Mouse (Mus musculus): ENCODE results near the gene Tsacc. TPM values are rescaled to one million over a fixed set of nuclear protein-coding genes. Genes with fewer than 3 reads are reported as not detected.
"Not testable (repeated sequence)": the region's sequence is repeated elsewhere in the genome, so short reads cannot be mapped to it uniquely, and the experiment has no call there.

Gene Tsacc
- polyA plus RNA-seq, 1 experiment from 2014 or later = 12.3 TPM

- Histone ChIP-seq H3K27me3 (ENCODE audit: control insufficient read depth, insufficient read depth, low read depth, low read length) (no peaks in the 10 kb centered on the region), H3K4me2 (ENCODE audit: low read depth, low read length) (no peak overlapping the region), H3K36me3 (ENCODE audit: control insufficient read depth, insufficient read depth, low read length) (peaks cover 11% of the 10 kb centered on the region; the same call in 1 of the 2 replicates), H3K9me3 (ENCODE audit: control insufficient read depth, low read length) (no peaks in the 10 kb centered on the region), H3K27ac (ENCODE audit: low read length) (no peak overlapping the region), H3K4me1 (replicated peaks; ENCODE audit: control insufficient read depth, insufficient read depth, low read length) (peaks cover 12% of the 10 kb centered on the region), H3K9ac (ENCODE audit: low read length) (no peak overlapping the region), H3K4me3 (ENCODE audit: low read length) (no peak overlapping the region)
- ATAC-seq (ENCODE audit: low read depth) = no peak
- 18% methylated on average over 2 of the region's 2 CpGs for WGBS
Measured at GRCm38 (mm10) chr3:88331282-88331681, 34.5 kb upstream of the Tsacc start.

GRCm38 (mm10) chr3:88328956-88329355, 32.2 kb upstream of the Tsacc start:
- Histone ChIP-seq H3K36me3 (ENCODE audit: control insufficient read depth, insufficient read depth, low read length) (peaks cover 11% of the 10 kb centered on the region; the same call in 1 of the 2 replicates), H3K4me2 (ENCODE audit: low read depth, low read length) (no peak overlapping the region), H3K4me3 (ENCODE audit: low read length) (no peak overlapping the region), H3K27ac (ENCODE audit: low read length) (no peak overlapping the region), H3K4me1 (replicated peaks; ENCODE audit: control insufficient read depth, insufficient read depth, low read length) (peaks cover 14% of the 10 kb centered on the region), H3K27me3 (ENCODE audit: control insufficient read depth, insufficient read depth, low read depth, low read length) (no peaks in the 10 kb centered on the region), H3K9ac (ENCODE audit: low read length) (no peak overlapping the region), H3K9me3 (ENCODE audit: control insufficient read depth, low read length) (no peaks in the 10 kb centered on the region)
- 62% methylated on average over 5 of the region's 5 CpGs for WGBS
- ATAC-seq (ENCODE audit: low read depth) = no peak

DNA sequence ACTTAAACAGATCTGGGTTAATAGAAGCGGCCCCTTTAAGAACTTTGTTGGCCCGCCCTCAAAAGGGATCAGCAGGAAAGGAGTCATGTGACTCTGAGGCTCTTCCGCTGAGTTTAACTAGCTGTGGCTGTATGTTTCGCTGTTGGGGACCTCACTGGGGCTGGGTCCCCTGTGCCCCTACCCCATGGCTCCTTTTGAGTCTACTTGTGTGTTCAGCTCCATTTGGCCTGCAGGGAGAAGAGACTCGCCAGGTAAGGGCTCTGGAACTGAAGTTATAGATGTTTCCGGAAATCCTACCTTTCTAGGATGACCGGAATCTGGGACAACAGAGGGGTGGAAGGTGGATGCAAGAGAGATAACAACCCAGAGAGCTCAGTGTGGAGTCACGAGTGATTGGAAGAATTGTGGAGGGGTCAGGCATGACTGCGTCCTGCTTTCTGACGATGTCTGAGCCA, 28.2 kb upstream of the Tsacc start, which contains the start of gene Glmp:
TSS of gene Glmp (plus strand) at position 73 of the 455 bp plus-strand sequence.
- H3K27me3 ChIP-seq (ENCODE audit: control insufficient read depth, insufficient read depth, low read depth, low read length) = no peaks in the 10 kb centered on the region
- H3K27ac ChIP-seq (ENCODE audit: low read length) = peak within 1 kb of the TSS; percentile 48; the same call in 1 of the 2 replicates
- H3K9me3 ChIP-seq (ENCODE audit: control insufficient read depth, low read length) = no peaks in the 10 kb centered on the region
- H3K4me3 ChIP-seq (ENCODE audit: low read length) = peak within 1 kb of the TSS; percentile 91
- 0% methylated on average over 10 of the region's 10 CpGs for WGBS
- H3K9ac ChIP-seq (ENCODE audit: low read length) = peak within 1 kb of the TSS; percentile 89
- H3K4me1 ChIP-seq (replicated peaks; ENCODE audit: control insufficient read depth, insufficient read depth, low read length) = peaks cover 10% of the 10 kb centered on the region
- ATAC-seq (ENCODE audit: low read depth) = peak; percentile 79
- H3K4me2 ChIP-seq (ENCODE audit: low read depth, low read length) = peak within 1 kb of the TSS; percentile 93
- peaks cover 36% of the 10 kb centered on the region for H3K36me3 ChIP-seq (ENCODE audit: control insufficient read depth, insufficient read depth, low read length)

DNA sequence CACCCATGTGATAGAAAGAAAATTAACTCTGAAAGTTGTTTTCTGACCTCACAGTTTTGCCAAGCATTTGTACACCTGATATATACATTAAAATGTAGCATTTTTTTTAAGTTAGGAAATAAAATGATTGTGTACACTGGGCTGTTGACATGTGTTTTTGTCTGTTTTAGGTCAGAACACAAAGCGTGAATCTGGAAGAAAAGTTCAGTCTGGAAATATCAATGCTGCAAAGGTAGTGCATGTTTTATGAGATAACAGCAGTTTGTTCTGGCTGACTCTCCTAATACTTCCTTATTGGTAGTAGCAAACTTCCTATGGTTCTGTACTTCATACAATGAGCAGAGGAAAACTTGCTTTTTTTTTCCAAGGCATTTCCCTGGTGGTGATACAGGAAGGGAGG, 2.4 kb upstream of the Tsacc start:
- Histone ChIP-seq H3K36me3 (ENCODE audit: control insufficient read depth, insufficient read depth, low read length) (peaks cover 42% of the 10 kb centered on the region), H3K4me2 (ENCODE audit: low read depth, low read length) (no peak overlapping the region), H3K4me1 (replicated peaks; ENCODE audit: control insufficient read depth, insufficient read depth, low read length) (peaks cover 10% of the 10 kb centered on the region), H3K27me3 (ENCODE audit: control insufficient read depth, insufficient read depth, low read depth, low read length) (no peaks in the 10 kb centered on the region), H3K4me3 (ENCODE audit: low read length) (no peak overlapping the region), H3K9ac (ENCODE audit: low read length) (no peak overlapping the region), H3K27ac (ENCODE audit: low read length) (no peak overlapping the region), H3K9me3 (ENCODE audit: control insufficient read depth, low read length) (no peaks in the 10 kb centered on the region)
- ATAC-seq (ENCODE audit: low read depth) = no peak
- whole genome bisulfite sequencing = 78% methylated on average over 1 of the region's 1 CpGs

DNA sequence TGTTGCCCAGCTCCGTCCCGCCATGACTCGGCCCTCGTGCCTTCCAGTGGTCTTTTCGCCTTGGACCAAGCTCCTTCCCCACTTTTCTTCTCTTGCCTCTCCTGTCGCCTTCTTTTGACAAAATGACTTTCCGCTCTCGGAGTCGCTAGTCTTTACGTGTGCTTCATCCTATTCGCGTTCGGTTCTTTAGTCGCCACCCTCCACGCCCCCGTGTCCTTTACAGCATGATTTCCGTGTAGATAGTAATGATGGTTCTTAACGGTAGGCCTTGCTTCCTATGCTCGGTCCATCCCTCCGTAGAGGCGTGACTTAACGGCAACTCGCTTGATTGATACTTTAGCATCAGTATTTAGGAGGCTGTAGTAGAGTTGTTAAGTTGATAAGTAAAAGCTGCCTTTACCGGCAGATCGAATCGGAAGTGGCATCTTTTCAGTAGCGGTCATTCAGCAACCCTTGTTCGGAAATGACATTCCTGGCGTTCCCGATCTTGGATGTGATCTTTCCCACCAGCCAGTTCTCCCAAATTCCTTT, 587 bp upstream of the Tsacc start:
- Histone ChIP-seq H3K4me3 (ENCODE audit: low read length) (peak overlapping the region; percentile 94), H3K27ac (ENCODE audit: low read length) (peak overlapping the region; percentile 96), H3K9me3 (ENCODE audit: control insufficient read depth, low read length) (no peaks in the 10 kb centered on the region), H3K4me2 (ENCODE audit: low read depth, low read length) (peak overlapping the region; percentile 74), H3K4me1 (replicated peaks; ENCODE audit: control insufficient read depth, insufficient read depth, low read length) (peaks cover 10% of the 10 kb centered on the region), H3K9ac (ENCODE audit: low read length) (peak overlapping the region; percentile 92), H3K27me3 (ENCODE audit: control insufficient read depth, insufficient read depth, low read depth, low read length) (no peaks in the 10 kb centered on the region), H3K36me3 (ENCODE audit: control insufficient read depth, insufficient read depth, low read length) (peaks cover 27% of the 10 kb centered on the region)
- no peak for ATAC-seq (ENCODE audit: low read depth)
- under 1% methylated on average over 30 of the region's 30 CpGs for WGBS

DNA sequence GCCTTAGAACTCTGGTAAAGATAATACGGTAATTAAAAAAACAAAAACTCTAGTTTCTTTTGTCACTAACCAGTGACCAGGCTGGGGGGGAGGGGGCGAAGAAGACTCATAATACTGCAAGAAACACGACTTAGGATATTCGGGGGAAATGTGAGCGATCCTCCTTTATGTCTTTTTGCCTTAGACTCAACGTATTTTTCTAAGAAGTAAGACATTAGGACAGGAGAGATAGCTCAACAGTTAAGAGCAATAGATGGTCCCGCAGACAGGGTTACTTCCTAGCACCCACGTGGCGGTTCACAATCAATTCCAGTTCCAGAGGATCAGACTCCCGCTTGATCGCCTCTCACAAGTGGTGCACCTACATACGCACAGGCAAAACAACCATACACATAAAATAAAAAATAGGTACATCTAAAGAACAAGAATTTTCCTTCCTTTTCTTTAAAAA, 664 bp downstream of the Tsacc start:
- no peaks in the 10 kb centered on the region for H3K27me3 ChIP-seq (ENCODE audit: control insufficient read depth, insufficient read depth, low read depth, low read length)
- peaks cover 15% of the 10 kb centered on the region for H3K36me3 ChIP-seq (ENCODE audit: control insufficient read depth, insufficient read depth, low read length)
- H3K4me1 ChIP-seq (replicated peaks; ENCODE audit: control insufficient read depth, insufficient read depth, low read length) = peaks cover 10% of the 10 kb centered on the region
- no peaks in the 10 kb centered on the region for H3K9me3 ChIP-seq (ENCODE audit: control insufficient read depth, low read length)
- under 1% methylated on average over 12 of the region's 12 CpGs for WGBS
- H3K9ac ChIP-seq (ENCODE audit: low read length) = peak overlapping the region; percentile 83
- H3K27ac ChIP-seq (ENCODE audit: low read length) = peak overlapping the region; percentile 96
- H3K4me3 ChIP-seq (ENCODE audit: low read length) = peak overlapping the region; percentile 94
- H3K4me2 ChIP-seq (ENCODE audit: low read depth, low read length) = peak overlapping the region; percentile 81
- 0 out of 2 replicates have a peak, but pooled peaks have one; percentile 11 for ATAC-seq (ENCODE audit: low read depth)

GRCm38 (mm10) chr3:88295272-88295671, 1.5 kb downstream of the Tsacc start:
- WGBS = 48% methylated on average over 1 of the region's 1 CpGs
- H3K36me3 ChIP-seq (ENCODE audit: control insufficient read depth, insufficient read depth, low read length); H3K4me3 ChIP-seq (ENCODE audit: low read length); H3K27ac ChIP-seq (ENCODE audit: low read length); ATAC-seq (ENCODE audit: low read depth); H3K9me3 ChIP-seq (ENCODE audit: control insufficient read depth, low read length); H3K27me3 ChIP-seq (ENCODE audit: control insufficient read depth, insufficient read depth, low read depth, low read length): not testable (repeated sequence)
- Histone ChIP-seq H3K4me1 (replicated peaks; ENCODE audit: control insufficient read depth, insufficient read depth, low read length) (peaks cover 10% of the 10 kb centered on the region), H3K9ac (ENCODE audit: low read length) (peak overlapping the region; percentile 55), H3K4me2 (ENCODE audit: low read depth, low read length) (peak overlapping the region; percentile 81)

GRCm38 (mm10) chr3:88291970-88292369, 4.8 kb downstream of the Tsacc start:
- Histone ChIP-seq H3K4me1 (replicated peaks; ENCODE audit: control insufficient read depth, insufficient read depth, low read length) (peaks cover 2% of the 10 kb centered on the region), H3K4me3 (ENCODE audit: low read length) (no peak overlapping the region), H3K27ac (ENCODE audit: low read length) (no peak overlapping the region), H3K9me3 (ENCODE audit: control insufficient read depth, low read length) (no peaks in the 10 kb centered on the region), H3K36me3 (ENCODE audit: control insufficient read depth, insufficient read depth, low read length) (no peaks in the 10 kb centered on the region), H3K27me3 (ENCODE audit: control insufficient read depth, insufficient read depth, low read depth, low read length) (no peaks in the 10 kb centered on the region), H3K4me2 (ENCODE audit: low read depth, low read length) (no peak overlapping the region), H3K9ac (ENCODE audit: low read length) (no peak overlapping the region)
- WGBS = 51% methylated on average over 4 of the region's 4 CpGs
- ATAC-seq (ENCODE audit: low read depth) = no peak

- peak; percentile 72 for ATAC-seq (ENCODE audit: low read depth)
- H3K9me3 ChIP-seq (ENCODE audit: control insufficient read depth, low read length); H3K4me2 ChIP-seq (ENCODE audit: low read depth, low read length); H3K9ac ChIP-seq (ENCODE audit: low read length); H3K4me3 ChIP-seq (ENCODE audit: low read length); H3K27me3 ChIP-seq (ENCODE audit: control insufficient read depth, insufficient read depth, low read depth, low read length); H3K36me3 ChIP-seq (ENCODE audit: control insufficient read depth, insufficient read depth, low read length); H3K4me1 ChIP-seq (replicated peaks; ENCODE audit: control insufficient read depth, insufficient read depth, low read length): not testable (repeated sequence)
- H3K27ac ChIP-seq (ENCODE audit: low read length) = peak overlapping the region; percentile 74
- 57% methylated on average over 8 of the region's 10 CpGs for WGBS
Measured at GRCm38 (mm10) chr3:88288133-88288713, 8.6 kb downstream of the Tsacc start.

Measured in lung, embryonic 16.5 days (tissue).